Comparison of ENCODE assay signal across 15 mouse cellular contexts in genomic region chr13:24414635-24415206, GRCm38 (mm10).
DNase-seq lines count a peak whose midpoint lies in the region; ATAC-seq lines count a peak whose summit lies in the region.
"Had no signal": no experiment of that assay in that cellular context is flagged by ENCODE, and none has a peak within 500 bp of the region (broad histone marks: within the 10 kb centered on the region; RNA-seq: fewer than 3 reads in every experiment).

No protein-coding gene starts in this region.

- H3K36me3 ChIP-seq in kidney, embryonic 16.5 days (ENCODE audit: insufficient read depth, low read length) = no peaks in the 10 kb centered on the region
- H3K36me3 ChIP-seq in splenic B cell, adult 2 months (ENCODE audit: control insufficient read depth, insufficient read depth, low read length, poor library complexity, severe bottlenecking) = peaks cover 9% of the 10 kb centered on the region
- H3K36me3 ChIP-seq: embryonic facial prominence, embryonic 10.5 days; neural tube, embryonic 13.5 days had no signal

- no peak for ATAC-seq in kidney, embryonic 16.5 days (ENCODE audit: low FRiP score, low TSS enrichment)
- ATAC-seq: hindbrain, postnatal 0 days had no signal

- WGBS in kidney, embryonic 16.5 days = 68% methylated on average over 4 of the region's 4 CpGs

- H3K4me1 ChIP-seq in kidney, embryonic 16.5 days (ENCODE audit: insufficient read depth, low read length) = no peaks in the 10 kb centered on the region
- H3K4me1 ChIP-seq: neural tube, embryonic 13.5 days had no signal

- DNase-seq in kidney, adult 9 months = peak; percentile 53
- DNase-seq in thymus, postnatal 14 days = peak; percentile 12
- DNase-seq in thymus, postnatal 4 days = no peak
- peak; percentile 34 to 58 for DNase-seq in kidney, postnatal 25 days
- peak; percentile 74 for DNase-seq in splenic B cell, adult 2 months (ENCODE audit: low read depth, low spot score)
- DNase-seq in cerebellum, postnatal 4 days (ENCODE audit: low spot score in 2 of 2) = no peak
- DNase-seq in cerebellum, adult 11 months = no peak
- DNase-seq: adrenal gland, adult 2 months; cerebellum, adult 9-11 months had no signal

- no peak overlapping the region for H3K4me3 ChIP-seq in kidney, embryonic 16.5 days (ENCODE audit: low read length)
- H3K4me3 ChIP-seq: embryonic facial prominence, embryonic 10.5 days; heart, adult 2 months; layer of hippocampus, adult 2 months; neural tube, embryonic 13.5 days had no signal

- H3K27ac ChIP-seq in kidney, embryonic 16.5 days (ENCODE audit: low read length) = no peak overlapping the region
- H3K27ac ChIP-seq: embryonic facial prominence, embryonic 10.5 days; heart, adult 2 months; hindbrain, postnatal 0 days; layer of hippocampus, adult 2 months; neural tube, embryonic 13.5 days had no signal

- H3K9me3 ChIP-seq in kidney, embryonic 16.5 days (ENCODE audit: low read length) = no peaks in the 10 kb centered on the region
- H3K9me3 ChIP-seq: embryonic facial prominence, embryonic 10.5 days; neural tube, embryonic 13.5 days had no signal

- no peak overlapping the region for H3K4me2 ChIP-seq in kidney, embryonic 16.5 days (replicated peaks; ENCODE audit: low read depth, low read length)
- H3K4me2 ChIP-seq: neural tube, embryonic 13.5 days had no signal

- H3K27me3 ChIP-seq in kidney, embryonic 16.5 days (ENCODE audit: insufficient read depth, low read length) = no peaks in the 10 kb centered on the region
- no peaks in the 10 kb centered on the region for H3K27me3 ChIP-seq in splenic B cell, adult 2 months (ENCODE audit: control insufficient read depth, insufficient read depth, low read length, poor library complexity, severe bottlenecking)
- H3K27me3 ChIP-seq: neural tube, embryonic 13.5 days had no signal

- no peak overlapping the region for H3K9ac ChIP-seq in kidney, embryonic 16.5 days (replicated peaks; ENCODE audit: low read length)
- H3K9ac ChIP-seq: neural tube, embryonic 13.5 days had no signal

Comparison
In these comparisons a context has a peak if more than half of its experiments do, and no peak if none do; other contexts are left out.
1. DNase-seq: peak in kidney, adult 9 months (single experiment), thymus, postnatal 14 days (single experiment), kidney, postnatal 25 days (2 of 2) and splenic B cell, adult 2 months (single experiment); none in thymus, postnatal 4 days (single experiment), cerebellum, postnatal 4 days (0 of 2) and cerebellum, adult 11 months (single experiment).